Mouse (Mus musculus) lung, postnatal 36 days (tissue): ENCODE measurements around the gene Hoxa7.

Experiments used
- DNase-seq: peaks from one replicate; pipeline ENCODE4 v3.0.0; 2022; ENCODE audit warnings: mixed read lengths

Gene Hoxa7

GRCm38 (mm10) chr6:52223939-52224760, 2.5 kb upstream of the Hoxa7 start:
- DNase-seq = no peak

- no peak for DNase-seq
Measured at GRCm38 (mm10) chr6:52222729-52223128, 1.1 kb upstream of the Hoxa7 start.

- DNase-seq = no peak
Measured at GRCm38 (mm10) chr6:52221993-52222685, 485 bp upstream of the Hoxa7 start.

- DNase-seq = no peak
Measured at GRCm38 (mm10) chr6:52220865-52221310, 766 bp downstream of the Hoxa7 start.

- no peak for DNase-seq
Measured at GRCm38 (mm10) chr6:52220003-52220864, 1.4 kb downstream of the Hoxa7 start.

- DNase-seq = no peak
Measured at GRCm38 (mm10) chr6:52219234-52219942, 2.3 kb downstream of the Hoxa7 start.

GRCm38 (mm10) chr6:52218643-52219215, 2.9 kb downstream of the Hoxa7 start:
- DNase-seq = no peak

- no peak for DNase-seq
Measured at GRCm38 (mm10) chr6:52217895-52218642, 3.6 kb downstream of the Hoxa7 start.

- DNase-seq = peak; percentile 53
Measured at GRCm38 (mm10) chr6:52217459-52217768, 4.2 kb downstream of the Hoxa7 start.

- no peak for DNase-seq
Measured at GRCm38 (mm10) chr6:52216691-52217458, 4.8 kb downstream of the Hoxa7 start.

GRCm38 (mm10) chr6:52215771-52216535, 5.7 kb downstream of the Hoxa7 start:
- no peak for DNase-seq

- no peak for DNase-seq
Measured at GRCm38 (mm10) chr6:52215070-52215469, 6.6 kb downstream of the Hoxa7 start.

GRCm38 (mm10) chr6:52214271-52214670, 7.4 kb downstream of the Hoxa7 start:
- no peak for DNase-seq

GRCm38 (mm10) chr6:52213119-52213986, 8.3 kb downstream of the Hoxa7 start, which contains the start of the genes Hoxa3 and Gm28308:
Gene Hoxa3 (minus strand): TSS chr6:52213336.
Gene Gm28308 (minus strand): TSS chr6:52213339.
- peak; percentile 33 for DNase-seq

GRCm38 (mm10) chr6:52212556-52213118, 9.0 kb downstream of the Hoxa7 start:
- DNase-seq = no peak

GRCm38 (mm10) chr6:52211961-52212360, 9.7 kb downstream of the Hoxa7 start:
- DNase-seq = no peak

- peak; percentile 79 for DNase-seq
Measured at GRCm38 (mm10) chr6:52211170-52211935, 10.3 kb downstream of the Hoxa7 start.

- no peak for DNase-seq
Measured at GRCm38 (mm10) chr6:52209685-52210046, 12.0 kb downstream of the Hoxa7 start.
